Mouse (Mus musculus) megakaryocyte, embryonic 14.5 days (primary cell): ENCODE results near the gene Mroh8.

Experiments used
- FLI1 ChIP-seq: IDR thresholded peaks from 2 replicates; pipeline ENCODE4 v1.6.1; 2012; ENCODE audit warnings: low read length, inconsistent platforms, mixed read lengths
- GATA1 ChIP-seq: IDR thresholded peaks from 3 replicates; pipeline ENCODE4 v1.6.1; 2012; ENCODE audit warnings: mixed read lengths, low read length, inconsistent platforms, borderline replicate concordance

DNA sequence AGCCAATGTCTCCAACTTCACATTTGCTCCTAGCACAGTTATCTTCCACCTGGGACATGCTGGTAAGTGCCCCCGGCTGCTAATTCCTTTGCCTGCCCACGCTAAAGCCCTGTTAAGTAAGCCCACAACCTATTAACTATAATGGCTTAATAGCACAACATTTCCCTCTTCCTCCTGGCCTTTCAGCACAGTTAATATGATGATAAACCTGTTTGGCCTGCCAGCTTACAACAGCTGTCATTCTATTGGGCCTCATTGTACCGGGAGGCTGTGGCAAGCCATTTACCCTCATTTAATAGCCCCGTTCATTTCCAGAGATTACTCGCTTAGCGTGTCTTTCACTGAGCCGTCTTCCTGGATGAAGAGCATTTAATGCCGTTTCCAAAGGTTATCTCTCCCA lies 40.8 kb upstream of the Mroh8 start:
- TF ChIP-seq GATA1 (no peak), FLI1 (no peak)
